Comparison of ENCODE assay signal across 8 mouse cellular contexts in genomic region chr5:143528308-143528683, GRCm38 (mm10). TPM values are rescaled to one million over a fixed set of nuclear protein-coding genes. Genes with fewer than 3 reads are reported as not detected.
DNase-seq lines count a peak whose midpoint lies in the region; ATAC-seq and TF ChIP-seq lines count a peak whose summit lies in the region.

No protein-coding gene starts in this region.

- H3K4me1 ChIP-seq in embryonic facial prominence, embryonic 10.5 days: peaks cover 28% of the 10 kb centered on the region
- peaks cover 19% of the 10 kb centered on the region for H3K4me1 ChIP-seq in hindbrain, postnatal 0 days (ENCODE audit: insufficient read depth, low read length)

- H3K36me3 ChIP-seq in embryonic facial prominence, embryonic 10.5 days (replicated peaks): peaks cover 18% of the 10 kb centered on the region
- no peaks in the 10 kb centered on the region for H3K36me3 ChIP-seq in hindbrain, postnatal 0 days (ENCODE audit: insufficient read depth, low read length)

- H3K9me3 ChIP-seq in embryonic facial prominence, embryonic 10.5 days: no peaks in the 10 kb centered on the region
- H3K9me3 ChIP-seq in hindbrain, postnatal 0 days (ENCODE audit: low read length): no peaks in the 10 kb centered on the region

- peak; percentile 52 for ATAC-seq in hindbrain, postnatal 0 days
- peak; percentile 4; the same call in 1 of the 2 replicates for ATAC-seq in monocyte, adult 5-6 weeks (replicated peaks; ENCODE audit: insufficient number of reproducible peaks, low FRiP score, low TSS enrichment, poor library complexity, severe bottlenecking)

- intact Hi-C loops in left cerebral cortex, postnatal 4 days (cut with DNase I): no loop called here
- intact Hi-C loops in gastrocnemius, postnatal 36 days (cut with DNase I): loop anchor here (10.0 kb wide), 1 partner anchor 123 kb away; the partner anchor contains the start of gene Kdelr2

- H3K27me3 ChIP-seq in embryonic facial prominence, embryonic 10.5 days (replicated peaks; ENCODE audit: low read depth, poor library complexity, severe bottlenecking): no peaks in the 10 kb centered on the region
- H3K27me3 ChIP-seq in hindbrain, postnatal 0 days (ENCODE audit: insufficient read depth, low read length): no peaks in the 10 kb centered on the region

- WGBS in embryonic facial prominence, embryonic 10.5 days: 15% methylated on average over 7 of the region's 7 CpGs
- 13% methylated on average over 7 of the region's 7 CpGs for WGBS in hindbrain, postnatal 0 days

- DNase-seq in left cerebral cortex, postnatal 4 days: peak; percentile 13
- DNase-seq in left cerebral cortex, adult 18-20 months (ENCODE audit: low spot score in 2 of 2): no peak
- no peak for DNase-seq in embryonic facial prominence, embryonic 10.5 days (ENCODE audit: low spot score)
- DNase-seq in hindbrain, postnatal 0 days (ENCODE audit: low spot score): no peak
- DNase-seq in cerebellum, adult 9-11 months: no peak
- DNase-seq in gastrocnemius, postnatal 36 days: no peak
- DNase-seq in cerebellum, postnatal 4 days (ENCODE audit: low spot score in 2 of 2): no peak

- peak overlapping the region; percentile 100 for H3K27ac ChIP-seq in embryonic facial prominence, embryonic 10.5 days (replicated peaks)
- H3K27ac ChIP-seq in hindbrain, postnatal 0 days: peak overlapping the region; percentile 97

- H3K9ac ChIP-seq in hindbrain, postnatal 0 days (replicated peaks; ENCODE audit: low read length): peak overlapping the region; percentile 99

- H3K4me2 ChIP-seq in hindbrain, postnatal 0 days (ENCODE audit: low read depth, low read length): peak overlapping the region; percentile 64

- no peak for TF ChIP-seq CTCF in hindbrain, postnatal 0 days (IDR thresholded peaks at IDR 0.05; ENCODE audit: low read depth)

- peak overlapping the region; percentile 94 for H3K4me3 ChIP-seq in embryonic facial prominence, embryonic 10.5 days
- peak overlapping the region; percentile 96 for H3K4me3 ChIP-seq in hindbrain, postnatal 0 days (ENCODE audit: low read length)

RNA-seq across cellular contexts. Expression of gene Rac1, which starts 0.5 kb away (rescaled TPM):
- 100 to 1,000 TPM; 415 to 420 TPM for total RNA-seq in left cerebral cortex, postnatal 4 days (2021)
- total RNA-seq in left cerebral cortex, adult 18-20 months (2021): 100 to 1,000 TPM; 358 to 380 TPM
- 400 and 407 TPM in 2 replicates for polyA plus RNA-seq in embryonic facial prominence, embryonic 10.5 days (2016; fragmentation: Nextera tagmentation; extraction: Ambion mirVana)
- total RNA-seq in hindbrain, postnatal 0 days (2014; rRNA removed): 143 and 148 TPM in 2 replicates
- 412 and 436 TPM in 2 replicates for polyA plus RNA-seq in hindbrain, postnatal 0 days (2015; fragmentation: Nextera tagmentation; extraction: Ambion mirVana)
- 193 to 248 TPM (median 198 TPM) in 3 replicates for total RNA-seq in monocyte, adult 5-6 weeks (2017)
- total RNA-seq in gastrocnemius, postnatal 36 days (2021): 100 to 1,000 TPM; 188 to 206 TPM
